Mouse (Mus musculus): ENCODE data around the gene Cacnb4. TPM values are rescaled to one million over a fixed set of nuclear protein-coding genes. Genes with fewer than 3 reads are reported as not detected.

Cacnb4 gene
- polyA plus RNA-seq, 1 experiment, result 0.45 TPM

DNA sequence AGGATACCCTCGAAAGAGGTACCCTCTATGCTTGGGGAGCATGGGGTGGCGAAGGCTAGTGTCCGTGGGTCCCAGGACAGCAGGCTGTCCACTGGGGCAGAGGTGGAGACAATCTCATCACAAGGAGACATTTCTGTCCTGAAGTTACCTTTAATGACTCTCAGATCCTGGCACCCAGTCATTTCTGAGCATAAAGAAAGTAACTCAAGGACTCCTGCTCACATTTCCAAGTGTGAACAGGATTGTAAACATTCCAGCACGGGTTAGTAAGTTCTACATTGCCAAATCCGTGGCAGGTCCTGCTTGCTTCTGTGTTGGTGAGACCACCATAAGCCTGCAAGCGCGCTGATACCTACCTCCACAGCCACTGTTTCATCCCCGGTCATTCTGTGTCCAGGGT lies 196.2 kb downstream of the Cacnb4 start:
- 81% methylated on average over 8 of the region's 8 CpGs for WGBS
- Histone ChIP-seq H3K27ac (ENCODE audit: control insufficient read depth, insufficient read depth, low read depth, low read length, poor library complexity) (no peak overlapping the region), H3K4me3 (replicated peaks; ENCODE audit: control insufficient read depth, low read depth, low read length) (no peak overlapping the region), H3K4me1 (ENCODE audit: control insufficient read depth, insufficient read depth, low read length) (peaks cover 1% of the 10 kb centered on the region; the same call in 1 of the 2 replicates)
- TF ChIP-seq POLR2A (IDR thresholded peaks at IDR 0.05; ENCODE audit: borderline replicate concordance, control insufficient read depth, low read depth, low read length) (no peak), CTCF (IDR thresholded peaks at IDR 0.05; ENCODE audit: control insufficient read depth, insufficient read depth, low read length) (no peak)

DNA sequence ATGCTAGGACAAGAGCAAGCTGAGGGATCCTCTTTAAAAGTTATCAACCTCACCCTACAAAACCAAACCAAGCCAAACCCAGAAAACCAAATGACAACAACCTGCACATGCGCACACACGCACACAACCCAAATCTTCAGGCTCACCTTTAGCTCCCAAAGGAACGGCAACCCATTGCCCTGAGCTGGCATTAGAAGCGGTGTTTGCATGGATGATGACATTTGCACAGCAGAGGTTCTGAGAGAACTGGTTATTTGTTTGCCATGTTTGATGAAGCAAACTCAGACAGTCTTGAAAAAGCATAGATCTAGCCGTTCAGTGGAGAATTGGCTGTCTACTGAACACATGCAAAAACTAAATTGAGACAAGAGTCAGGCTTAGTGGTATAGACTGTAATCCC lies 198.1 kb downstream of the Cacnb4 start:
- Histone ChIP-seq H3K27ac (ENCODE audit: control insufficient read depth, insufficient read depth, low read depth, low read length, poor library complexity) (no peak overlapping the region), H3K4me3 (replicated peaks; ENCODE audit: control insufficient read depth, low read depth, low read length) (no peak overlapping the region), H3K4me1 (ENCODE audit: control insufficient read depth, insufficient read depth, low read length) (peaks cover 1% of the 10 kb centered on the region; the same call in 1 of the 2 replicates)
- WGBS, result 92% methylated on average over 5 of the region's 5 CpGs
- no peak for TF ChIP-seq POLR2A (IDR thresholded peaks at IDR 0.05; ENCODE audit: borderline replicate concordance, control insufficient read depth, low read depth, low read length)
- no peak for TF ChIP-seq CTCF (IDR thresholded peaks at IDR 0.05; ENCODE audit: control insufficient read depth, insufficient read depth, low read length)

DNA sequence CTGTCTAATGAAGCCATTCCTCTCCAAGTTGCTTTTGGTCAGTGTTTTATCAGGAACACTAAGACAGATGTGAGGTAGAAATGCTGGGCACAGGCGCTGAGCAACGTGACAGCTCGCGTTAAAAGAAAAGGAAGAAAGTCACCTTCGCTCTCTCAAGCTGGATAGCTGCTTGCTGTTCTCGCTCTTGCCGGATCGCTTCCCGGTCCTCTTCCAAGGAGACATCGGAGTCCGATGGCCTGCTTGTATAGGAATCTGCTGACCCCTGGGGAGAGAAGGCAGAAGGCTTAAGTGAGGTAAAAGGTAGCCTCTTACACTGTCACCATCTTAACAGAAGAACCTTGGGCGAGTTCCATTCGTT lies 199.1 kb downstream of the Cacnb4 start:
- Histone ChIP-seq H3K4me1 (ENCODE audit: control insufficient read depth, insufficient read depth, low read length) (peaks cover 1% of the 10 kb centered on the region; the same call in 1 of the 2 replicates), H3K27ac (ENCODE audit: control insufficient read depth, insufficient read depth, low read depth, low read length, poor library complexity) (no peak overlapping the region), H3K4me3 (replicated peaks; ENCODE audit: control insufficient read depth, low read depth, low read length) (no peak overlapping the region)
- 86% methylated on average over 13 of the region's 13 CpGs for WGBS
- no peak for TF ChIP-seq CTCF (IDR thresholded peaks at IDR 0.05; ENCODE audit: control insufficient read depth, insufficient read depth, low read length)
- no peak for TF ChIP-seq POLR2A (IDR thresholded peaks at IDR 0.05; ENCODE audit: borderline replicate concordance, control insufficient read depth, low read depth, low read length)

DNA sequence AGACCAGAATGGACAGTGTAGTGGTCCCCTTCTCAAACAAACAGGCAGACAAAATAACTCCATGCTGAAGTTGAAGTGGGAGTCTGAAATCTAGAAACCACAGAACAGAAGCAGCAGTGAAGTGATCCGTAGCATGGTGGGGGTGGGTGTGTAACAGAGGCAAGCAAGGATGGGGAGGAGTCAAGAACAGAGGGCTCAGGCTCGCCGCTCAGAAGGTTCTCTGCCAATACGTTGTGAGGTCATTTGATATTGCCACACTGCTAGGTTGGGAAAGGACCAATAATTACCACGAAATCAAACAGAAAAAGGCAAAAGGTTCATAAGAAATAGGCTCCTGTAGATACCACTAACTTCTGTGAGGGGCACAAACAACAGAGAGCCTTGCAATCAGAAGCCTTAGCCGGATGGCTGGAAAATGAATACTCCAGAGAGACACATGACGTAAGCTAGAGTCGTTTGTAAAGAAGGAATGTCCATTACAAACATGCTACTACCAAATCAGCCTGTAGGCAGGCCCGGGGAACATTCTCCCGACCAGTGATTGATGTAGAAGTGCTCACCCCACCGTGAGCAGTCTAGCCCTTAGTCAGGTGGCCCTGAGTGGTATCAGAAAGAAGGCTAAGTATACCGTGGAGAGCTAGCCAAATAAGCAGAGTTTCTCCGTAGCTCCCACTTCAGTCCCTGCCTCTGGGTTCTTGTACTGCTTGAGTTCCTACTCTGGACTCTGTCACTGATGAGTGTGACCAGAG lies 199.7 kb downstream of the Cacnb4 start:
- no peak overlapping the region for H3K4me3 ChIP-seq (replicated peaks; ENCODE audit: control insufficient read depth, low read depth, low read length)
- H3K4me1 ChIP-seq (ENCODE audit: control insufficient read depth, insufficient read depth, low read length), result peaks cover 1% of the 10 kb centered on the region; the same call in 1 of the 2 replicates
- 49% methylated on average over 13 of the region's 13 CpGs for WGBS
- TF ChIP-seq CTCF (IDR thresholded peaks at IDR 0.05; ENCODE audit: control insufficient read depth, insufficient read depth, low read length), result no peak
- TF ChIP-seq POLR2A (IDR thresholded peaks at IDR 0.05; ENCODE audit: borderline replicate concordance, control insufficient read depth, low read depth, low read length), result no peak
- H3K27ac ChIP-seq (ENCODE audit: control insufficient read depth, insufficient read depth, low read depth, low read length, poor library complexity), result no peak overlapping the region

DNA sequence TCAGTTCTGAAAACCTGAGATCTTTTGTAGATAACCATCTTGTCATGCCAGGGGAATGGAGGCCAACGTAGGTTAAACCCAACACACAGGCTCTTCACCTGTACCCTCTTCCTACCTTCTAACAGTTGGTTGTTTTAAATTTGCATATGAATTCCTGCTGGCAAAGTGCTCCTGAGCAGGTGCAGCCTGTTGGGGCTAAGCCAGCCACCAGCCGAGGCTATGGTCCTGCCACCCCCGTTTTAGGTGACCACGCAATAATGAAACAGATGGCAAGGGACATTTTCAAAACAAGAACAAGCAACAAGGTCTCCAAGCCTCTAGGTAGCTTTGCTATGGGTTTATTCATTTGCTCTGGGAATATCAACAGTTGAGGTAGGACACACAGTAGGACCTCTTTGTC lies 200.8 kb downstream of the Cacnb4 start:
- Histone ChIP-seq H3K4me1 (ENCODE audit: control insufficient read depth, insufficient read depth, low read length) (peaks cover 1% of the 10 kb centered on the region; the same call in 1 of the 2 replicates), H3K4me3 (replicated peaks; ENCODE audit: control insufficient read depth, low read depth, low read length) (no peak overlapping the region), H3K27ac (ENCODE audit: control insufficient read depth, insufficient read depth, low read depth, low read length, poor library complexity) (no peak overlapping the region)
- TF ChIP-seq POLR2A (IDR thresholded peaks at IDR 0.05; ENCODE audit: borderline replicate concordance, control insufficient read depth, low read depth, low read length), result no peak
- no peak for TF ChIP-seq CTCF (IDR thresholded peaks at IDR 0.05; ENCODE audit: control insufficient read depth, insufficient read depth, low read length)
- WGBS, result 54% methylated on average over 4 of the region's 4 CpGs

DNA sequence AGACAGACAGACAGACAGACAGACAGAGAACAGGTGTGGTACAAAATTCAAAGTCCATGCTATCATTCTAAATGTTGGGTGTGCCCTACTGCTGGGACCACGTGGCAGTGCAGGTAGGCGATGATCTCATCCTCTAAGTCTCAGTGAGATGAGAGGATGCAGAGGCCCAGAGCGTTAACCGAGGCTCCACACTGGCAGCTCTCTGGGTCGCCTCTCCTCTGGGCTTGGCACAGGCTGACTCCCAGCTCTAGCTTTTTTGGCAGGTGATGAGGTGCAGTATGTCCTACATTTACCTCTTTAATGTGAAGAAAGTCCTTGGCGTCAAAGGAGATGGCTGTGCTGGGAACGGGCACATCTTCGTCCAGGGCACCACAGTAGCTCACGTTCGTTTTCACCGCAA lies 202.1 kb downstream of the Cacnb4 start:
- TF ChIP-seq POLR2A (IDR thresholded peaks at IDR 0.05; ENCODE audit: borderline replicate concordance, control insufficient read depth, low read depth, low read length) (no peak), CTCF (IDR thresholded peaks at IDR 0.05; ENCODE audit: control insufficient read depth, insufficient read depth, low read length) (no peak)
- 92% methylated on average over 11 of the region's 11 CpGs for WGBS
- no peak overlapping the region for H3K27ac ChIP-seq (ENCODE audit: control insufficient read depth, insufficient read depth, low read depth, low read length, poor library complexity)
- H3K4me1 ChIP-seq (ENCODE audit: control insufficient read depth, insufficient read depth, low read length), result peaks cover 1% of the 10 kb centered on the region; the same call in 1 of the 2 replicates
- H3K4me3 ChIP-seq (replicated peaks; ENCODE audit: control insufficient read depth, low read depth, low read length), result no peak overlapping the region

DNA sequence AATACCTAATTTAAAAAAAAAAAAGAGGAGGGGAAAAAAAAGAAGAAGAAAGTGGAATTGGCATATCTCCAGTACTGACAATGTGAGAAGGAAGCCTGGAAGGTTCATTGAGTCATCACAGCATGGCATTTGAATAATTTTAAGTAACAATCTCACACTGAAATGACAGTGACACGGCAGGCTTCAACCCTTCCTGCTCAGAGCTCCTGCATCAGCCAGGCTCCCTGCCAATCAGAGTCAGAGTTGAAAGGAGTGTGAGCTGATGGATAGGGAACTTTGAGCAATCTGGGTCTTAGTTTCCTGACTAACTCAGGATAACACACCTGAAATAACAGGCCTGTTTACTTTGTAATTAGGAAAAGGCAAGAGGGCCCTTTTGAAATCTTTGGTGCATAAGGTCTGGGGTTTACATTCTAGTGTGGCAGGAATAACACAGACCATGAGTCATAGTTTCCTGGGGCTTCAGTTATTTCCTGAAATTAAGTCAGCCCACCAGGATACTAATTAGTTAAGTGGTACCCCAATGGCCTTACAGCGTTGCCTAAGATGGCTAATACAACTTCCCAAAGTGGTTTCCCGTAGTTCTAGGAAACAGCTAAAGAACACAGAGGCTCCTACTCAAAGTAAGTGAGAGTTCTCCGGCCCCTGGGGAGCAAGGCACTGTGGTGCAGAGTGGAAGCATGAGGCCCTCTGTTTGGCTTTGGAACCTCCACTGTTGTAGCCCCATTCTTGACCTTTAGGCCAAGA lies 204.9 kb downstream of the Cacnb4 start:
- WGBS, result 32% methylated on average over 4 of the region's 4 CpGs

DNA sequence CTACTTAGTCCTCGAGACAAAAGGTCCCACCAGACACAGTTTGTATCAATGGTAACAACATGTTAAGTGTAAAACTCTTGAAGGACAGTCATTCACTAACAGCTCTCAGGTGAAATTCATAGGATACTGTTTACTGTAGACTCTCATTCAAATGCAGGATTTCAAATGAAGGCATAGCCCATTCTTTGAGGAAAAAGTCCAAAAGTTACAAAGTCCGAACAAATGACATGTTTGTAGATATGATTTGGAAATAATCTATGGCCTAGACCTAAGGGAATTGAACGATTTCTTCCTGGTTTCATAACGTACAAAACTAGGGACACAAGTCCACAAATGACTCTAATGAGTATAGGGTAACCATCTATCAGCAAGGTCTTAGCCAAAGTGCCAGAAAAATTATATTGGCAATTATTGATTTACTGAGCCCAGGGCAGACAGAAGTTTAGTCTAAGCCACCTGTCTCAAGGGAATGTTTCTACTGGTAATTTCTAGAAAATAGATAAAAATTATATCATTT lies 206.5 kb downstream of the Cacnb4 start:
- H3K4me3 ChIP-seq (replicated peaks; ENCODE audit: control insufficient read depth, low read depth, low read length), result no peak overlapping the region
- TF ChIP-seq CTCF (IDR thresholded peaks at IDR 0.05; ENCODE audit: control insufficient read depth, insufficient read depth, low read length) (no peak), POLR2A (IDR thresholded peaks at IDR 0.05; ENCODE audit: borderline replicate concordance, control insufficient read depth, low read depth, low read length) (no peak)
- H3K4me1 ChIP-seq (ENCODE audit: control insufficient read depth, insufficient read depth, low read length), result no peaks in the 10 kb centered on the region
- no peak overlapping the region for H3K27ac ChIP-seq (ENCODE audit: control insufficient read depth, insufficient read depth, low read depth, low read length, poor library complexity)
- WGBS, result 82% methylated on average over 4 of the region's 4 CpGs

More for the DNA sequence above, 204.9 kb downstream of the Cacnb4 start:
- Histone ChIP-seq H3K4me1 (ENCODE audit: control insufficient read depth, insufficient read depth, low read length) (peaks cover 1% of the 10 kb centered on the region; the same call in 1 of the 2 replicates), H3K4me3 (replicated peaks; ENCODE audit: control insufficient read depth, low read depth, low read length) (no peak overlapping the region), H3K27ac (ENCODE audit: control insufficient read depth, insufficient read depth, low read depth, low read length, poor library complexity) (no peak overlapping the region)
- TF ChIP-seq CTCF (IDR thresholded peaks at IDR 0.05; ENCODE audit: control insufficient read depth, insufficient read depth, low read length) (no peak), POLR2A (IDR thresholded peaks at IDR 0.05; ENCODE audit: borderline replicate concordance, control insufficient read depth, low read depth, low read length) (no peak)
